Mouse (Mus musculus): ENCODE data around the gene Fry.

GRCm38 (mm10) chr5:150122571-150122970, 4.1 kb downstream of the Fry start:
- TF ChIP-seq CTCF (IDR thresholded peaks at IDR 0.05; ENCODE audit: borderline replicate concordance, insufficient read depth, low read length) (no peak), POLR2A (IDR thresholded peaks at IDR 0.05; ENCODE audit: low read depth, low read length) (no peak)

Measured in embryonic fibroblast, embryonic 13.5 days (primary cell).